Mouse (Mus musculus) hindbrain, embryonic 12.5 days (tissue): ENCODE measurements around the gene Pum3. TPM values are rescaled to one million over a fixed set of nuclear protein-coding genes. Genes with fewer than 3 reads are reported as not detected.
"Not testable (repeated sequence)": the region's sequence is repeated elsewhere in the genome, so short reads cannot be mapped to it uniquely, and the experiment has no call there.

Experiments used
- ATAC-seq: fragments of 200-750 bp; cut with Nextera tagmentation; 2 replicates; pipeline ENCODE4 v1.8.0; 2017; ENCODE audit warnings: moderate TSS enrichment; ENCODE audit not compliant: low FRiP score
- H3K27ac ChIP-seq: fragments of 300-500 bp; sonication (generic); 2 replicates; pipeline ENCODE4 v1.5.1; 2016; ENCODE audit warnings: mild to moderate bottlenecking
- H3K27me3 ChIP-seq: fragments of 300-500 bp; sonication (generic); 2 replicates; pipeline ENCODE4 v1.6.1; 2016; ENCODE audit warnings: mild to moderate bottlenecking
- H3K36me3 ChIP-seq: fragments of 300-500 bp; sonication (generic); 2 replicates; pipeline ENCODE4 v1.6.1; 2016; ENCODE audit warnings: mild to moderate bottlenecking
- H3K4me1 ChIP-seq: fragments of 300-500 bp; sonication (generic); 2 replicates; pipeline ENCODE4 v1.6.1; 2016
- H3K4me2 ChIP-seq: fragments of 300-500 bp; sonication (generic); replicated peaks from 2 replicates; pipeline ENCODE4 v1.6.1; 2016; ENCODE audit warnings: mild to moderate bottlenecking
- H3K4me3 ChIP-seq: fragments of 300-500 bp; sonication (generic); 2 replicates; pipeline ENCODE4 v1.5.1; 2016; ENCODE audit warnings: mild to moderate bottlenecking
- H3K9ac ChIP-seq: fragments of 300-500 bp; sonication (generic); 2 replicates; pipeline ENCODE4 v1.6.1; 2016; ENCODE audit warnings: mild to moderate bottlenecking, moderate library complexity
- H3K9me3 ChIP-seq: fragments of 300-500 bp; sonication (generic); replicated peaks from 2 replicates; pipeline ENCODE4 v1.6.1; 2016; ENCODE audit warnings: mild to moderate bottlenecking
- WGBS: fragments of 180-500 bp; shearing (Covaris S2); methylation state at CpG from one replicate; pipeline ENCODE4 v1.1.7; 2016; 5-methylcytosine and 5-hydroxymethylcytosine counted together
- polyA plus RNA-seq: library from polyadenylated mRNA; unstranded; fragments of >200 nt; fragmentation: Nextera tagmentation; extraction: Ambion mirVana; gene quantifications from 2 replicates; pipeline ENCODE4 v1.2.1, GENCODE M21; 2016

Pum3 gene
- polyA plus RNA-seq, 1 experiment from 2014 or later = 79.8 TPM

DNA sequence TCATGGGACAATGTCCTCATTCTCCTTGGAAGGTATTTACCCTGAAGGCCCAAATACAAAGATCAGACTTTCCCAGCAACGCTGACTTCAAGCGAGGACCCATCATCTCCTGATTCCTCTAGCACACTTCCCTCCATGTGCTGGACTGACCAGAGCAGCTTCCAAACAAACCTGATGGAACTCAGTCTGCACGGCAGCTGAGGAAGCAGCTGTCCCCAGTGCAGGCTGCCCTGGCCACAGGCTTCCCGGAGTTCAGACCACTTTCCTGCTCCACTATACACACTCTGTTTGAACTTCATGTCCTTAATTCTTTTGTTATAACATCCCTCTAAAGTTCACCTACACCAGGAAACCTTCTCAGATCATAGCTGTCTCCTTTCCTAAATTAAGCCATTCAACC is 40.1 kb downstream of the Pum3 start:
- H3K36me3 ChIP-seq = peaks cover 81% of the 10 kb centered on the region
- H3K9ac ChIP-seq, ATAC-seq, H3K4me3 ChIP-seq, H3K9me3 ChIP-seq, H3K27me3 ChIP-seq, H3K4me1 ChIP-seq, H3K27ac ChIP-seq, H3K4me2 ChIP-seq: not testable (repeated sequence)
- 94% methylated on average over 4 of the region's 4 CpGs for WGBS

DNA sequence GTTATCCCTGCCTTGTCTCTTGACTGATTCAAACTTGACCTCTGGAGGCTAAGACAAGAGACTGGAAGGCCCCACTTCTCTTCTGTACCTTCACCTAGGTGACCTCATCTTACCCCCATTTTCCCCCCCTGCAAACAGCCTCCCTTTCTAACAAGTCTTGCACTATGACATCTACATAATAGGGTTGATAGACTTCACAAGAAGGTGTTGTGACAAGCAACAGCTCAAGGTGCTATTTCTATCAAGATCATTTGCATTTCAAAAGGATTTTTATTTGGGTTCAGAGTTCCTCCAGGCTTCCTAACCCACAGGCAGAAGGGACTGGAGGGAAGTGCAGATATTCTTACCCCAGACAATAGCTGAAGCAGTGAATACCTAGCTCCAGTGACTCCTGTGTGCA is 44.3 kb downstream of the Pum3 start:
- Histone ChIP-seq H3K36me3 (peaks cover 51% of the 10 kb centered on the region), H3K4me1 (no peaks in the 10 kb centered on the region), H3K4me2 (no peak overlapping the region), H3K27me3 (no peaks in the 10 kb centered on the region), H3K9me3 (no peaks in the 10 kb centered on the region), H3K9ac (no peak overlapping the region), H3K4me3 (no peak overlapping the region), H3K27ac (no peak overlapping the region)
- no peak for ATAC-seq

DNA sequence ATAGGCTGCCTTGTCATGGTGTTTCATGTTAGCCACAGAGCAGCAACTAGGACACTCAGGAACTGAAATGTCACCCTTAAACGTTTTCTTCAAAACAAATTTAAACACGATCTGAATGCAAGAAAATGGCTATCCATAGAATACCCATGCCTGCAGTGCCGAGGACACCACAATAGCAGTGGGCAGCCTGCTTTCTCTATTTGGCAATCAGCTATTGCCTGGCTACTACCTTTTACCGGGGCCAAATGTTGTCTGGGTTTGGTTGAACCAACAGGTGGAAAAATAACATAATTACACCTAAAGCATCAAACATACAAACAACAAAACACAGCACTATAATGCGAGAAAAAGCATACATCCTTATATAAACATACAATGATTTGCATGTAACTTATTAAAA is 46.4 kb downstream of the Pum3 start:
- Histone ChIP-seq H3K4me1 (no peaks in the 10 kb centered on the region), H3K9ac (no peak overlapping the region), H3K9me3 (no peaks in the 10 kb centered on the region), H3K4me3 (no peak overlapping the region), H3K4me2 (no peak overlapping the region), H3K36me3 (peaks cover 31% of the 10 kb centered on the region), H3K27me3 (no peaks in the 10 kb centered on the region), H3K27ac (no peak overlapping the region)
- WGBS = 92% methylated on average over 5 of the region's 5 CpGs
- ATAC-seq = no peak

DNA sequence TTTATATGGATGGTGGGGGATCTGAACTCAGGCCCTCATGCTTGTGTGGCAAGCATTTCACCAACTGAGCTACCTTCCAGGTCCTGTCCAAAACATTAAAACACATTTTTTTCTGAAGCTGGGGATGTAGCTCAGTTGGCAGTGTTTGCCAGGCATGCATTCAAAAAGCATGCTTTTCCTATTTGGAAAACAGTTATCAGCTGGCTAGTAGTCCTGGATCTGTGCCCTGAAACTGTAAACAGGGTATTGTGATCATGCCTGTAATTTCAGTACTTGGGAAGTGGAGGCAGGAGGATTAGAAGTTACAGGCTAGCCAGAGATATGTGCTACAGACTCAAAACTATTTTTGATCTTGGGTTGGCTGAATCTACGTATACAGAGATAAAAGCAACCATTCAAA is 47.5 kb downstream of the Pum3 start:
- Histone ChIP-seq H3K36me3 (peaks cover 20% of the 10 kb centered on the region), H3K27me3 (no peaks in the 10 kb centered on the region), H3K4me3 (no peak overlapping the region), H3K9me3 (0 out of 2 replicates have a peak, but pooled peaks cover 2% of the 10 kb centered on the region), H3K4me1 (no peaks in the 10 kb centered on the region), H3K27ac (no peak overlapping the region), H3K9ac (no peak overlapping the region), H3K4me2 (no peak overlapping the region)
- no peak for ATAC-seq
- 89% methylated on average over 1 of the region's 1 CpGs for WGBS

DNA sequence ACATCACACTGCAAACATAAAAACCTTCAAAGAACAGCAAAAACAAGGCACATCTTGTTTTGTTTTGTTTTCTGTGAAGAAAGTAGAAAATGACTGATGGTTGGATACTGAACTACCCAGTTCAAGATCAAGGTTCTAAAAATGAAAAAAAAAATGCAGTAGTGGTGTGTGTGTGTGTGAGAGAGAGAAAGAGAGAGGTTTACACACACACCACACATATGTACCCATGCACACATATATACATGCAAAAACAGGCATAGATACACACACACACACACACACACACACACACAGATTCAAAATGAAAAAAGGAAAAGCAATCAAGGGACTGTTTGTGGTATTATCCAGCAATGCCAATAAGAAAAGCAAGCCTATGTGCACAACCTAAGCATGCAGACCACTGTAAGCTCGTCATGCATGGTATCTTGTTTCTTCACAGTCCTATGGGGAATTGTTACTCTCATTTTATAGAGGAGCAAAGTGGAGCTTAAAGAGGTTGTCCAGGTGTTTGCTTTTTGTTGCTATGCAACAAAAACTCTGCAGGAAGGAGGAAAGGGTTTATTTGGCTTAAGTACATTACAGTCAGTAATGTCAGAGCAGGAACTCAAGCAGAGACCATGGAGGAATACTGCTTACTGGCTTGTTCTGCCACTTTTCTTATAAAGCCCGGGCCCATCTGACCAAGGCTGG is 49.8 kb downstream of the Pum3 start:
- Histone ChIP-seq H3K4me1 (no peaks in the 10 kb centered on the region), H3K27me3 (no peaks in the 10 kb centered on the region), H3K9ac (no peak overlapping the region), H3K4me2 (no peak overlapping the region), H3K36me3 (no peaks in the 10 kb centered on the region), H3K27ac (no peak overlapping the region), H3K9me3 (0 out of 2 replicates have a peak, but pooled peaks cover 3% of the 10 kb centered on the region), H3K4me3 (no peak overlapping the region)
- no peak for ATAC-seq
- 80% methylated on average over 2 of the region's 2 CpGs for WGBS

DNA sequence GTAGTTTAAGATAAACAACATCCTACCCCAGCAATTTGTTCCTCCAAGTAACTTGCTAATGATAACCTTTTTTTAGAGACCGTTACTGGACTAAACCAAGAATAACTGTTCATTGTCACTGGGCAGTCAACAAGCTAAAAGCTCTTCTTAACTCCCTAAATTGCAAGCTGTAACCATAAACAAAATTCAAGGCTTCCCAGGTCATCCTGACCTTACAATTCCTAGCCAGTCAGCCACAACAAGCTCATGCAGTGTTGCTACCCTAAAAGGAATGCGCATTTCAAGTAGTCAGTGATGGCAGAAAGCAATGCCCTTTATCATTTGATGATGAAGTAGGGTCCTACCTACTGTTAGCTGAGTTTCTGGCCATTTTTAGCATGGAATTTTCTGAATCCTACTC is 58.8 kb downstream of the Pum3 start:
- Histone ChIP-seq H3K27me3 (no peaks in the 10 kb centered on the region), H3K36me3 (no peaks in the 10 kb centered on the region), H3K9me3 (no peaks in the 10 kb centered on the region), H3K4me3 (no peak overlapping the region), H3K27ac (no peak overlapping the region), H3K4me1 (no peaks in the 10 kb centered on the region), H3K9ac (no peak overlapping the region), H3K4me2 (no peak overlapping the region)
- no peak for ATAC-seq
- 86% methylated on average over 2 of the region's 2 CpGs for WGBS

GRCm38 (mm10) chr19:27370174-27370573 is 59.5 kb downstream of the Pum3 start:
- H3K9ac ChIP-seq = no peak overlapping the region
- H3K27ac ChIP-seq = no peak overlapping the region
- H3K27me3 ChIP-seq = no peaks in the 10 kb centered on the region
- no peaks in the 10 kb centered on the region for H3K36me3 ChIP-seq
- H3K9me3 ChIP-seq = no peaks in the 10 kb centered on the region
- H3K4me3 ChIP-seq = no peak overlapping the region
- no peaks in the 10 kb centered on the region for H3K4me1 ChIP-seq
- H3K4me2 ChIP-seq = no peak overlapping the region
- ATAC-seq = no peak
- WGBS = 86% methylated on average over 2 of the region's 2 CpGs

DNA sequence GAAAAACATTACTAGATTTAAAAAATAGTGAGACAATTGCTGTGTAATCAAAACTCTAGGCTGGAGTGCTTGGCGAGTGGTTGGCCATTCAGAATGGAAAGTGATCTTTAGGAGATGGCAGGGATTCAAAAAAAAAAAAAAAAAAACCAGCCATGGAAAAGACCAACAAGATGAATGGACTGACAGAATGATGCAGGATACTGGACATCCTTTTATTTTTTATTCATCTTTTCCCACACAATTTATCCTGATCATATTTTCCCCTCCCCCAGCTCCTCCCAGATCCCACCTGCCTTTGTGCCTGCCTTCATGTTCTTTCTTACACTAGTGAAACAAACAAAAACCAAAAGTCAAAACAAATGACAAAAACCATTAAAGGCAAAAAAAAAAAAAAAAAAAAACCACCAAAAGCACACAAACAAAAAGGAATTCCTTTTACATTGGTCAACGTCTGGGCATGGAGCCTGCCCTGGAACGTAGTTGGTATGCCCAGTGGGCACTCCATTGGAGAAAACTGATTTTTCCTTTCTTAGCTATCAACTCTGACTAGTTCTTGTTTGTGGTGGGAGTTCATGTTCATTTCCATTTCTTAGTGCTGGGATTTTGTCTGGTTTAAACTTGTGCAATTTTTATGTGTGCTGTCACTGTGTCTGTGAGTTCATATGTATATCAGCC is 60.0 kb downstream of the Pum3 start:
- no peak overlapping the region for H3K27ac ChIP-seq
- no peak for ATAC-seq
- H3K4me1 ChIP-seq = peaks cover 2% of the 10 kb centered on the region
- H3K9me3 ChIP-seq = no peaks in the 10 kb centered on the region
- no peaks in the 10 kb centered on the region for H3K36me3 ChIP-seq
- no peak overlapping the region for H3K4me2 ChIP-seq
- H3K9ac ChIP-seq = no peak overlapping the region
- WGBS = 85% methylated on average over 3 of the region's 3 CpGs
- H3K27me3 ChIP-seq = no peaks in the 10 kb centered on the region
- no peak overlapping the region for H3K4me3 ChIP-seq

GRCm38 (mm10) chr19:27366113-27366746 is 63.4 kb downstream of the Pum3 start:
- no peak overlapping the region for H3K4me3 ChIP-seq
- no peaks in the 10 kb centered on the region for H3K27me3 ChIP-seq
- no peak overlapping the region for H3K27ac ChIP-seq
- H3K9ac ChIP-seq = no peak overlapping the region
- H3K4me1 ChIP-seq = peaks cover 7% of the 10 kb centered on the region
- no peak for ATAC-seq
- 87% methylated on average over 10 of the region's 10 CpGs for WGBS
- H3K9me3 ChIP-seq = no peaks in the 10 kb centered on the region
- H3K36me3 ChIP-seq = no peaks in the 10 kb centered on the region
- H3K4me2 ChIP-seq = no peak overlapping the region

DNA sequence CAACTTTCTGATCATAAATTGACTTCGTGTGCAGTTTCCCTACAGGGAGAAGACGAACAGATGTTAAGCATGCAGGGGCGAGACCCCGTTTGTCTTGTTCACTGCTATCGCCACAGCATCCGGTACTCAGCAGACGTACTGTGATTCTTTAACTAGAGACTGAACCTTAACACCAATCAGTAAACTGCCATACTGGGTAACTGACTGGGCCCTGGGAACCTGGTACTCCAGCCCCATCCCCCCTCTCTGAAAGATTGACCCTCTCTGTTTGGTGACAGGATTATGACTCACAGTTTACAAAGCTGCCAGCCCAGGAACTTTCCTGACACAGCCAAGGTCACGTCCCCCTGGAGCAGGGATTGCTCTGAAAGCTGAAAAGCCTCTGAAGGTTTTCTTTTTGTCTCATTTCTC is 65.1 kb downstream of the Pum3 start:
- peak overlapping the region; percentile 29; the same call in 1 of the 2 replicates for H3K4me2 ChIP-seq
- no peak for ATAC-seq
- 17% methylated on average over 8 of the region's 8 CpGs for WGBS
- peaks cover 7% of the 10 kb centered on the region for H3K4me1 ChIP-seq
- H3K9ac ChIP-seq = no peak overlapping the region
- no peak overlapping the region for H3K27ac ChIP-seq
- no peaks in the 10 kb centered on the region for H3K36me3 ChIP-seq
- no peaks in the 10 kb centered on the region for H3K9me3 ChIP-seq
- H3K27me3 ChIP-seq = no peaks in the 10 kb centered on the region
- H3K4me3 ChIP-seq = no peak overlapping the region

- whole genome bisulfite sequencing = 74% methylated on average over 4 of the region's 4 CpGs
- Histone ChIP-seq H3K4me1 (peaks cover 7% of the 10 kb centered on the region), H3K9ac (no peak overlapping the region), H3K27ac (no peak overlapping the region), H3K9me3 (no peaks in the 10 kb centered on the region), H3K4me2 (peak overlapping the region; percentile 29; the same call in 1 of the 2 replicates), H3K4me3 (no peak overlapping the region), H3K36me3 (no peaks in the 10 kb centered on the region), H3K27me3 (no peaks in the 10 kb centered on the region)
- ATAC-seq = no peak
Observed at GRCm38 (mm10) chr19:27363891-27364290, 65.7 kb downstream of the Pum3 start.

- Histone ChIP-seq H3K27ac (no peak overlapping the region), H3K9ac (no peak overlapping the region), H3K4me3 (no peak overlapping the region), H3K4me1 (peaks cover 7% of the 10 kb centered on the region), H3K27me3 (no peaks in the 10 kb centered on the region), H3K4me2 (no peak overlapping the region), H3K9me3 (no peaks in the 10 kb centered on the region), H3K36me3 (no peaks in the 10 kb centered on the region)
- ATAC-seq = no peak
Observed at GRCm38 (mm10) chr19:27360381-27360780, 69.2 kb downstream of the Pum3 start.

DNA sequence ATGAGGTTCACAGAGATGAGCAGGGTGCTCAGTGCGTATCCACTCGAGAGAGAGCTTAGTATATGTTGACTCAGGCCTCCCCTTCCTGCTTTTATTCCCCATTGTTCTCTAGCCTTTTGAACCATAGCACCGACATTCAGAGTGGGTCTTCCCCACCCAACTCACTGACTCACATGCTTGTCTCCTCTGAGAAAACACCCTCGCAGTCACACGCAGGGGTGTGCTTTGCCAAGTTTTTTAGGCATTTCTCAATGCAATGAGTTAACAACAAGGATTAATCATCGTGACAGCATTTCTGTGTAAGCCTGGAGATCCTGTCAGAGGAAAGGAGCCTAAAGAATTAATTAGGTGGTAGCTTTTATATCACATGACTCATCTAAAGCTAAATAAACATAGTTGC is 77.9 kb downstream of the Pum3 start:
- 63% methylated on average over 6 of the region's 6 CpGs for WGBS
- Histone ChIP-seq H3K36me3 (no peaks in the 10 kb centered on the region), H3K9me3 (no peaks in the 10 kb centered on the region), H3K9ac (no peak overlapping the region), H3K27me3 (no peaks in the 10 kb centered on the region), H3K4me2 (no peak overlapping the region), H3K4me3 (no peak overlapping the region), H3K4me1 (no peaks in the 10 kb centered on the region), H3K27ac (no peak overlapping the region)
- ATAC-seq = no peak
